Mouse (Mus musculus): ENCODE measurements around the gene Pabpc4. TPM values are rescaled to one million over a fixed set of nuclear protein-coding genes. Genes with fewer than 3 reads are reported as not detected.
"Not testable (repeated sequence)": the region's sequence is repeated elsewhere in the genome, so short reads cannot be mapped to it uniquely, and the experiment has no call there.

The Pabpc4 gene
- polyA plus RNA-seq, 1 experiment: 154 TPM

GRCm38 (mm10) chr4:123292989-123293388 lies 30.8 kb downstream of the Pabpc4 start:
- H3K4me2 ChIP-seq (ENCODE audit: low read depth): no peak overlapping the region
- TF ChIP-seq MAX (IDR thresholded peaks at IDR 0.05; ENCODE audit: low read depth): no peak
- no peak for TF ChIP-seq USF1 (IDR thresholded peaks at IDR 0.05; ENCODE audit: low read depth)
- no peak for TF ChIP-seq MYOG (IDR thresholded peaks at IDR 0.05; ENCODE audit: control insufficient read depth in 1 of 3, insufficient read depth in 1 of 3, insufficient read length in 2 of 3, low read depth in 2 of 3)
- no peak for TF ChIP-seq POLR2A (IDR thresholded peaks at IDR 0.05; ENCODE audit: insufficient read length, low read depth)
- no peak for TF ChIP-seq MYOD1 (IDR thresholded peaks at IDR 0.05; ENCODE audit: control insufficient read depth in 1 of 3, insufficient read length in 2 of 3, low read depth in 2 of 3)
- TF ChIP-seq REST (IDR thresholded peaks at IDR 0.05; ENCODE audit: insufficient read depth, insufficient read length): no peak
- no peak for TF ChIP-seq TCF12 (IDR thresholded peaks at IDR 0.05; ENCODE audit: insufficient read depth, poor library complexity, severe bottlenecking)
- no peak for TF ChIP-seq TCF3 (IDR thresholded peaks at IDR 0.05; ENCODE audit: insufficient read length, low read depth)
- no peak for TF ChIP-seq CEBPB (IDR thresholded peaks at IDR 0.05; ENCODE audit: insufficient read depth, poor library complexity, severe bottlenecking)
- TF ChIP-seq POLR2AphosphoS2 (IDR thresholded peaks at IDR 0.05; ENCODE audit: insufficient read length, low read depth): no peak
- TF ChIP-seq SRF (IDR thresholded peaks at IDR 0.05; ENCODE audit: control insufficient read depth, insufficient read length, low read depth): no peak
- TF ChIP-seq E2F4 (IDR thresholded peaks at IDR 0.05; ENCODE audit: insufficient read depth): no peak
- no peaks in the 10 kb centered on the region for H3K27me3 ChIP-seq (ENCODE audit: control insufficient read depth, insufficient read depth, insufficient read length)
- H3K36me3 ChIP-seq (ENCODE audit: control insufficient read depth, insufficient read depth): peaks cover 60% of the 10 kb centered on the region
- peaks cover 5% of the 10 kb centered on the region for H3K79me2 ChIP-seq (ENCODE audit: control insufficient read depth, insufficient read depth)
- no peak overlapping the region for H3K4me3 ChIP-seq
- H3ac ChIP-seq (ENCODE audit: control insufficient read depth, insufficient read length): no peak overlapping the region

GRCm38 (mm10) chr4:123293661-123294443 lies 31.7 kb downstream of the Pabpc4 start:
- H3K36me3 ChIP-seq (ENCODE audit: control insufficient read depth, insufficient read depth): peaks cover 52% of the 10 kb centered on the region
- no peak overlapping the region for H3K4me3 ChIP-seq
- no peaks in the 10 kb centered on the region for H3K79me2 ChIP-seq (ENCODE audit: control insufficient read depth, insufficient read depth)
- no peak for TF ChIP-seq MAX (IDR thresholded peaks at IDR 0.05; ENCODE audit: low read depth)
- no peak for TF ChIP-seq E2F4 (IDR thresholded peaks at IDR 0.05; ENCODE audit: insufficient read depth)
- TF ChIP-seq MYOG (IDR thresholded peaks at IDR 0.05; ENCODE audit: control insufficient read depth in 1 of 3, insufficient read depth in 1 of 3, insufficient read length in 2 of 3, low read depth in 2 of 3): no peak
- no peak for TF ChIP-seq SRF (IDR thresholded peaks at IDR 0.05; ENCODE audit: control insufficient read depth, insufficient read length, low read depth)
- no peak for TF ChIP-seq CEBPB (IDR thresholded peaks at IDR 0.05; ENCODE audit: insufficient read depth, poor library complexity, severe bottlenecking)
- no peak for TF ChIP-seq TCF12 (IDR thresholded peaks at IDR 0.05; ENCODE audit: insufficient read depth, poor library complexity, severe bottlenecking)
- TF ChIP-seq REST (IDR thresholded peaks at IDR 0.05; ENCODE audit: insufficient read depth, insufficient read length): no peak
- no peak for TF ChIP-seq POLR2AphosphoS2 (IDR thresholded peaks at IDR 0.05; ENCODE audit: insufficient read length, low read depth)
- TF ChIP-seq MYOD1 (IDR thresholded peaks at IDR 0.05; ENCODE audit: control insufficient read depth in 1 of 3, insufficient read length in 2 of 3, low read depth in 2 of 3): no peak
- H3K27me3 ChIP-seq (ENCODE audit: control insufficient read depth, insufficient read depth, insufficient read length): no peaks in the 10 kb centered on the region
- no peak overlapping the region for H3K4me2 ChIP-seq (ENCODE audit: low read depth)
- H3ac ChIP-seq (ENCODE audit: control insufficient read depth, insufficient read length): no peak overlapping the region

GRCm38 (mm10) chr4:123295026-123295425 lies 32.9 kb downstream of the Pabpc4 start:
- H3K79me2 ChIP-seq (ENCODE audit: control insufficient read depth, insufficient read depth); H3K4me3 ChIP-seq; H3ac ChIP-seq (ENCODE audit: control insufficient read depth, insufficient read length); H3K27me3 ChIP-seq (ENCODE audit: control insufficient read depth, insufficient read depth, insufficient read length); H3K4me2 ChIP-seq (ENCODE audit: low read depth): not testable (repeated sequence)
- H3K36me3 ChIP-seq (ENCODE audit: control insufficient read depth, insufficient read depth): peaks cover 53% of the 10 kb centered on the region

GRCm38 (mm10) chr4:123295516-123296147 lies 33.5 kb downstream of the Pabpc4 start:
- no peak for TF ChIP-seq E2F4 (IDR thresholded peaks at IDR 0.05; ENCODE audit: insufficient read depth)
- no peak for TF ChIP-seq MAX (IDR thresholded peaks at IDR 0.05; ENCODE audit: low read depth)
- no peak for TF ChIP-seq TCF12 (IDR thresholded peaks at IDR 0.05; ENCODE audit: insufficient read depth, poor library complexity, severe bottlenecking)
- no peak for TF ChIP-seq MYOG (IDR thresholded peaks at IDR 0.05; ENCODE audit: control insufficient read depth in 1 of 3, insufficient read depth in 1 of 3, insufficient read length in 2 of 3, low read depth in 2 of 3)
- TF ChIP-seq MYOD1 (IDR thresholded peaks at IDR 0.05; ENCODE audit: control insufficient read depth in 1 of 3, insufficient read length in 2 of 3, low read depth in 2 of 3): peak in 1 of 3 experiments; percentile 17
- TF ChIP-seq TCF3 (IDR thresholded peaks at IDR 0.05; ENCODE audit: insufficient read length, low read depth): no peak

GRCm38 (mm10) chr4:123296148-123296534 lies 34.0 kb downstream of the Pabpc4 start:
- Histone ChIP-seq H3K79me2 (ENCODE audit: control insufficient read depth, insufficient read depth) (no peaks in the 10 kb centered on the region), H3K36me3 (ENCODE audit: control insufficient read depth, insufficient read depth) (peaks cover 49% of the 10 kb centered on the region), H3ac (ENCODE audit: control insufficient read depth, insufficient read length) (no peak overlapping the region), H3K27me3 (ENCODE audit: control insufficient read depth, insufficient read depth, insufficient read length) (no peaks in the 10 kb centered on the region), H3K4me2 (ENCODE audit: low read depth) (no peak overlapping the region), H3K4me3 (no peak overlapping the region)
- TF ChIP-seq MYOD1 (IDR thresholded peaks at IDR 0.05; ENCODE audit: control insufficient read depth in 1 of 3, insufficient read length in 2 of 3, low read depth in 2 of 3) (no peak), MYOG (IDR thresholded peaks at IDR 0.05; ENCODE audit: control insufficient read depth in 1 of 3, insufficient read depth in 1 of 3, insufficient read length in 2 of 3, low read depth in 2 of 3) (no peak), POLR2AphosphoS2 (IDR thresholded peaks at IDR 0.05; ENCODE audit: insufficient read length, low read depth) (no peak), POLR2A (IDR thresholded peaks at IDR 0.05; ENCODE audit: insufficient read length, low read depth) (no peak), E2F4 (IDR thresholded peaks at IDR 0.05; ENCODE audit: insufficient read depth) (no peak)

More at GRCm38 (mm10) chr4:123295516-123296147, 33.5 kb downstream of the Pabpc4 start:
- no peak overlapping the region for H3ac ChIP-seq (ENCODE audit: control insufficient read depth, insufficient read length)
- no peak overlapping the region for H3K4me2 ChIP-seq (ENCODE audit: low read depth)
- no peak overlapping the region for H3K4me3 ChIP-seq
- H3K27me3 ChIP-seq (ENCODE audit: control insufficient read depth, insufficient read depth, insufficient read length): no peaks in the 10 kb centered on the region
- no peaks in the 10 kb centered on the region for H3K79me2 ChIP-seq (ENCODE audit: control insufficient read depth, insufficient read depth)
- H3K36me3 ChIP-seq (ENCODE audit: control insufficient read depth, insufficient read depth): peaks cover 54% of the 10 kb centered on the region

Measured in myocyte (in vitro differentiated cells).